Mouse (Mus musculus) heart, embryonic 15.5 days (tissue): ENCODE data around the gene H2-DMa. TPM values are rescaled to one million over a fixed set of nuclear protein-coding genes. Genes with fewer than 3 reads are reported as not detected.

Experiments used
- ATAC-seq: fragments of 200-750 bp; cut with Nextera tagmentation; replicated peaks from 2 replicates; pipeline ENCODE4 v1.8.0; 2017; ENCODE audit warnings: low read depth, moderate TSS enrichment; ENCODE audit not compliant: insufficient number of reproducible peaks, insufficient read depth, low FRiP score
- H3K27ac ChIP-seq: fragments of 300-500 bp; sonication (generic); 2 replicates; pipeline ENCODE4 v1.5.1; 2015; ENCODE audit warnings: mild to moderate bottlenecking, inconsistent platforms
- H3K27me3 ChIP-seq: fragments of 300-500 bp; sonication (generic); 2 replicates; pipeline ENCODE4 v1.6.1; 2015; ENCODE audit warnings: inconsistent platforms
- H3K36me3 ChIP-seq: fragments of 300-500 bp; sonication (generic); 2 replicates; pipeline ENCODE4 v1.6.1; 2015; ENCODE audit warnings: mild to moderate bottlenecking, inconsistent platforms
- H3K4me1 ChIP-seq: fragments of 300-500 bp; sonication (generic); replicated peaks from 2 replicates; pipeline ENCODE4 v1.6.1; 2015; ENCODE audit warnings: inconsistent platforms
- H3K4me2 ChIP-seq: fragments of 300-500 bp; sonication (generic); 2 replicates; pipeline ENCODE4 v1.6.1; 2015; ENCODE audit warnings: inconsistent platforms, mild to moderate bottlenecking, moderate library complexity
- H3K4me3 ChIP-seq: fragments of 300-500 bp; sonication (generic); 2 replicates; pipeline ENCODE4 v1.5.1; 2015; ENCODE audit warnings: mild to moderate bottlenecking, inconsistent platforms
- H3K9ac ChIP-seq: fragments of 300-500 bp; sonication (generic); 2 replicates; pipeline ENCODE4 v1.6.1; 2015; ENCODE audit warnings: mild to moderate bottlenecking, inconsistent platforms
- H3K9me3 ChIP-seq: fragments of 300-500 bp; sonication (generic); replicated peaks from 2 replicates; pipeline ENCODE4 v1.6.1; 2016; ENCODE audit warnings: inconsistent platforms
- WGBS: fragments of 180-500 bp; shearing (Covaris S2); methylation state at CpG from one replicate; pipeline ENCODE4 v1.1.7; 2015; ENCODE audit warnings: mixed read lengths; 5-methylcytosine and 5-hydroxymethylcytosine counted together
- polyA plus RNA-seq: library from polyadenylated mRNA; unstranded; fragments of >200 nt; fragmentation: Nextera tagmentation; extraction: Ambion mirVana; gene quantifications from 2 replicates; pipeline ENCODE4 v1.2.1, GENCODE M21; 2015

Gene H2-DMa
- polyA plus RNA-seq, 1 experiment from 2014 or later, result 6.0 TPM

- no peak overlapping the region for H3K4me3 ChIP-seq
These were observed 14.5 kb upstream of the H2-DMa start for GRCm38 (mm10) chr17:34104804-34105203.

GRCm38 (mm10) chr17:34106555-34106954 lies 12.8 kb upstream of the H2-DMa start:
- Histone ChIP-seq H3K4me2 (no peak overlapping the region), H3K4me3 (no peak overlapping the region), H3K9ac (no peak overlapping the region), H3K27me3 (no peaks in the 10 kb centered on the region), H3K36me3 (peaks cover 14% of the 10 kb centered on the region), H3K4me1 (peaks cover 8% of the 10 kb centered on the region), H3K9me3 (no peaks in the 10 kb centered on the region), H3K27ac (no peak overlapping the region)
- 83% methylated on average over 7 of the region's 7 CpGs for WGBS
- ATAC-seq, result no peak

More at GRCm38 (mm10) chr17:34104804-34105203, 14.5 kb upstream of the H2-DMa start:
- no peaks in the 10 kb centered on the region for H3K27me3 ChIP-seq
- H3K36me3 ChIP-seq, result no peaks in the 10 kb centered on the region
- no peaks in the 10 kb centered on the region for H3K9me3 ChIP-seq
- H3K9ac ChIP-seq, result no peak overlapping the region
- no peak overlapping the region for H3K4me2 ChIP-seq
- 81% methylated on average over 9 of the region's 9 CpGs for WGBS
- no peak for ATAC-seq
- no peak overlapping the region for H3K27ac ChIP-seq
- H3K4me1 ChIP-seq, result peaks cover 3% of the 10 kb centered on the region; the same call in 1 of the 2 replicates

- ATAC-seq, result no peak
These were observed 12.1 kb upstream of the H2-DMa start for GRCm38 (mm10) chr17:34107109-34107867.

GRCm38 (mm10) chr17:34108460-34108859 lies 10.9 kb upstream of the H2-DMa start:
- no peak overlapping the region for H3K9ac ChIP-seq
- no peak overlapping the region for H3K27ac ChIP-seq
- WGBS, result 86% methylated on average over 5 of the region's 6 CpGs
- H3K36me3 ChIP-seq, result peaks cover 34% of the 10 kb centered on the region
- no peak overlapping the region for H3K4me3 ChIP-seq
- H3K4me1 ChIP-seq, result peaks cover 5% of the 10 kb centered on the region; the same call in 1 of the 2 replicates
- no peaks in the 10 kb centered on the region for H3K9me3 ChIP-seq
- H3K27me3 ChIP-seq, result no peaks in the 10 kb centered on the region
- ATAC-seq, result no peak
- H3K4me2 ChIP-seq, result no peak overlapping the region

More at GRCm38 (mm10) chr17:34107109-34107867, 12.1 kb upstream of the H2-DMa start:
- H3K4me1 ChIP-seq, result peaks cover 5% of the 10 kb centered on the region; the same call in 1 of the 2 replicates
- H3K4me2 ChIP-seq, result no peak overlapping the region
- no peak overlapping the region for H3K4me3 ChIP-seq
- H3K36me3 ChIP-seq, result peaks cover 22% of the 10 kb centered on the region
- no peaks in the 10 kb centered on the region for H3K27me3 ChIP-seq
- WGBS, result 78% methylated on average over 7 of the region's 7 CpGs
- no peaks in the 10 kb centered on the region for H3K9me3 ChIP-seq
- no peak overlapping the region for H3K9ac ChIP-seq
- H3K27ac ChIP-seq, result no peak overlapping the region

- H3K9ac ChIP-seq, result no peak overlapping the region
- H3K36me3 ChIP-seq, result peaks cover 41% of the 10 kb centered on the region
- no peak for ATAC-seq
- no peak overlapping the region for H3K4me2 ChIP-seq
- no peak overlapping the region for H3K4me3 ChIP-seq
- no peaks in the 10 kb centered on the region for H3K27me3 ChIP-seq
- 0 out of 2 replicates have a peak overlapping the region, but pooled peaks have one; percentile 43 for H3K27ac ChIP-seq
- peaks cover 6% of the 10 kb centered on the region; the same call in 1 of the 2 replicates for H3K4me1 ChIP-seq
- 73% methylated on average over 14 of the region's 14 CpGs for WGBS
- H3K9me3 ChIP-seq, result no peaks in the 10 kb centered on the region
These were observed 10.1 kb upstream of the H2-DMa start for GRCm38 (mm10) chr17:34109038-34109805.

GRCm38 (mm10) chr17:34109806-34110195 lies 9.5 kb upstream of the H2-DMa start:
- Histone ChIP-seq H3K4me1 (peaks cover 10% of the 10 kb centered on the region), H3K27ac (0 out of 2 replicates have a peak overlapping the region, but pooled peaks have one; percentile 43), H3K9ac (no peak overlapping the region), H3K4me3 (no peak overlapping the region), H3K27me3 (no peaks in the 10 kb centered on the region), H3K9me3 (no peaks in the 10 kb centered on the region), H3K36me3 (peaks cover 47% of the 10 kb centered on the region), H3K4me2 (no peak overlapping the region)
- no peak; the same call in 1 of the 2 replicates for ATAC-seq
- 60% methylated on average over 3 of the region's 3 CpGs for WGBS

GRCm38 (mm10) chr17:34110309-34110708 lies 9.0 kb upstream of the H2-DMa start:
- H3K36me3 ChIP-seq, result peaks cover 52% of the 10 kb centered on the region
- H3K27ac ChIP-seq, result 0 out of 2 replicates have a peak overlapping the region, but pooled peaks have one; percentile 25
- no peak overlapping the region for H3K4me2 ChIP-seq
- WGBS, result 49% methylated on average over 8 of the region's 8 CpGs
- H3K4me3 ChIP-seq, result no peak overlapping the region
- H3K9me3 ChIP-seq, result no peaks in the 10 kb centered on the region
- H3K4me1 ChIP-seq, result peaks cover 15% of the 10 kb centered on the region
- no peak overlapping the region for H3K9ac ChIP-seq
- no peak for ATAC-seq
- no peaks in the 10 kb centered on the region for H3K27me3 ChIP-seq

GRCm38 (mm10) chr17:34114114-34114513 lies 5.2 kb upstream of the H2-DMa start:
- no peak overlapping the region for H3K4me2 ChIP-seq
- peaks cover 33% of the 10 kb centered on the region for H3K4me1 ChIP-seq
- 90% methylated on average over 7 of the region's 7 CpGs for WGBS
- H3K9me3 ChIP-seq, result no peaks in the 10 kb centered on the region
- H3K4me3 ChIP-seq, result no peak overlapping the region
- H3K27ac ChIP-seq, result no peak overlapping the region
- H3K36me3 ChIP-seq, result peaks cover 72% of the 10 kb centered on the region
- H3K27me3 ChIP-seq, result no peaks in the 10 kb centered on the region
- H3K9ac ChIP-seq, result no peak overlapping the region
- no peak for ATAC-seq

GRCm38 (mm10) chr17:34116736-34117370 lies 2.5 kb upstream of the H2-DMa start:
- Histone ChIP-seq H3K4me2 (peak overlapping the region; percentile 86), H3K4me3 (peak overlapping the region; percentile 82), H3K9me3 (no peaks in the 10 kb centered on the region), H3K4me1 (peaks cover 28% of the 10 kb centered on the region), H3K36me3 (peaks cover 55% of the 10 kb centered on the region), H3K27ac (no peak overlapping the region), H3K27me3 (no peaks in the 10 kb centered on the region), H3K9ac (peak overlapping the region; percentile 84)
- ATAC-seq, result no peak
- 28% methylated on average over 7 of the region's 7 CpGs for WGBS

- Histone ChIP-seq H3K4me1 (peaks cover 28% of the 10 kb centered on the region), H3K36me3 (peaks cover 47% of the 10 kb centered on the region), H3K4me3 (peak overlapping the region; percentile 82), H3K27ac (peak overlapping the region; percentile 72; the same call in 1 of the 2 replicates), H3K27me3 (no peaks in the 10 kb centered on the region), H3K9ac (peak overlapping the region; percentile 84), H3K4me2 (peak overlapping the region; percentile 86), H3K9me3 (no peaks in the 10 kb centered on the region)
- no peak for ATAC-seq
- WGBS, result under 1% methylated on average over 5 of the region's 5 CpGs
These were observed 1.8 kb upstream of the H2-DMa start for GRCm38 (mm10) chr17:34117421-34118112.
